Mouse (Mus musculus) lung, embryonic 15.5 days (tissue): ENCODE data around the gene Acy3. TPM values are rescaled to one million over a fixed set of nuclear protein-coding genes. Genes with fewer than 3 reads are reported as not detected.
A peak's percentile ranks its signal among the peaks of the same experiment; 100 is the strongest.

Experiments
- ATAC-seq: fragments of 200-750 bp; cut with Nextera tagmentation; 2 replicates; pipeline ENCODE4 v1.8.0; 2017; ENCODE audit warnings: moderate number of reproducible peaks, borderline replicate concordance; ENCODE audit not compliant: low FRiP score, low TSS enrichment; ENCODE audit errors: extremely low read depth
- H3K27ac ChIP-seq: fragments of 300-500 bp; sonication (generic); 2 replicates; pipeline ENCODE4 v1.5.1; 2015; ENCODE audit warnings: moderate library complexity, mild to moderate bottlenecking, inconsistent platforms
- H3K27me3 ChIP-seq: fragments of 300-500 bp; sonication (generic); 2 replicates; pipeline ENCODE4 v1.6.1; 2015; ENCODE audit warnings: inconsistent platforms
- H3K36me3 ChIP-seq: fragments of 300-500 bp; sonication (generic); 2 replicates; pipeline ENCODE4 v1.6.1; 2015; ENCODE audit warnings: inconsistent platforms
- H3K4me1 ChIP-seq: fragments of 300-500 bp; sonication (generic); 2 replicates; pipeline ENCODE4 v1.6.1; 2015; ENCODE audit warnings: inconsistent platforms
- H3K4me2 ChIP-seq: fragments of 300-500 bp; sonication (generic); 2 replicates; pipeline ENCODE4 v1.6.1; 2015; ENCODE audit warnings: inconsistent platforms, mild to moderate bottlenecking, moderate library complexity
- H3K4me3 ChIP-seq: fragments of 300-500 bp; sonication (generic); 2 replicates; pipeline ENCODE4 v1.5.1; 2015; ENCODE audit warnings: mild to moderate bottlenecking, inconsistent platforms
- H3K9ac ChIP-seq: fragments of 300-500 bp; sonication (generic); 2 replicates; pipeline ENCODE4 v1.6.1; 2015; ENCODE audit warnings: inconsistent platforms
- H3K9me3 ChIP-seq: fragments of 300-500 bp; sonication (generic); 2 replicates; pipeline ENCODE4 v1.6.1; 2016; ENCODE audit warnings: inconsistent platforms
- WGBS: fragments of 180-500 bp; shearing (Covaris S2); methylation state at CpG from one replicate; pipeline ENCODE4 v1.1.7; 2015; 5-methylcytosine and 5-hydroxymethylcytosine counted together
- polyA plus RNA-seq: library from polyadenylated mRNA; unstranded; fragments of >200 nt; fragmentation: Nextera tagmentation; extraction: Ambion mirVana; gene quantifications from 2 replicates; pipeline ENCODE4 v1.2.1, GENCODE M21; 2015

Acy3 gene
- polyA plus RNA-seq = 11.1 and 12.5 TPM in 2 replicates

DNA sequence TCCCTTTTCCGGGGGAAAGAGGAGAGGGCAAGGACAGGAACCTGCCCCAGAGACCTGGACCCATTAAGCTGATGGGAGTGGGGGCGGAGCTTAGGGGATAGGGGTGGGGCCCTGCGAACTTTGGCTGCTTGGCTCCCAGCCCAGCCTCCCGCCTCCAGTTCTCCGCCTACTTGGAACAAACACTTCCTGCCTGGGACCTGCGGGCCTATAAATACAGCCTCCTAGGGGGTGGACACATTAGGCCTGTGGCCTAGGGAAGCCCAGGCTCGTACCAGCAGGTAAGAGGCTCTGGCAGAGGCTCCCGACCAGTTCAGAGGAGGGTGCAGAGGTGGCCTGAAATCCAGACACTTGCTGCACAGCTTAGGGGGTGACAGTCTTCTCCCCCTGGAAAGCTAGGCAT is at the start of gene Acy3:
Gene Acy3 (plus strand): TSS at position 237 of the 400 bp plus-strand sequence.
- Histone ChIP-seq H3K4me2 (peak within 1 kb of the TSS; percentile 2; the same call in 1 of the 2 replicates), H3K9ac (no peak within 1 kb of the TSS), H3K36me3 (no peaks in the 10 kb centered on the region), H3K9me3 (no peaks in the 10 kb centered on the region), H3K4me3 (no peak within 1 kb of the TSS), H3K27me3 (no peaks in the 10 kb centered on the region), H3K4me1 (peaks cover 22% of the 10 kb centered on the region), H3K27ac (peak within 1 kb of the TSS; percentile 79)
- 2% methylated on average over 8 of the region's 8 CpGs for WGBS
- peak; percentile 72; the same call in 1 of the 2 replicates for ATAC-seq

GRCm38 (mm10) chr19:3942315-3942714 is 44.1 kb upstream of the Acy3 start:
- Histone ChIP-seq H3K4me2 (no peak overlapping the region), H3K36me3 (no peaks in the 10 kb centered on the region), H3K4me1 (no peaks in the 10 kb centered on the region), H3K9ac (no peak overlapping the region), H3K4me3 (no peak overlapping the region), H3K27me3 (no peaks in the 10 kb centered on the region), H3K27ac (no peak overlapping the region), H3K9me3 (no peaks in the 10 kb centered on the region)
- ATAC-seq = no peak
- WGBS = 77% methylated on average over 7 of the region's 7 CpGs

GRCm38 (mm10) chr19:3942986-3943735 is 43.2 kb upstream of the Acy3 start:
- WGBS = 17% methylated on average over 27 of the region's 27 CpGs
- H3K27me3 ChIP-seq = no peaks in the 10 kb centered on the region
- H3K9me3 ChIP-seq = no peaks in the 10 kb centered on the region
- H3K36me3 ChIP-seq = no peaks in the 10 kb centered on the region
- H3K4me3 ChIP-seq = no peak overlapping the region
- peak overlapping the region; percentile 42 for H3K4me2 ChIP-seq
- no peaks in the 10 kb centered on the region for H3K4me1 ChIP-seq
- H3K9ac ChIP-seq = no peak overlapping the region
- ATAC-seq = no peak
- H3K27ac ChIP-seq = no peak overlapping the region

DNA sequence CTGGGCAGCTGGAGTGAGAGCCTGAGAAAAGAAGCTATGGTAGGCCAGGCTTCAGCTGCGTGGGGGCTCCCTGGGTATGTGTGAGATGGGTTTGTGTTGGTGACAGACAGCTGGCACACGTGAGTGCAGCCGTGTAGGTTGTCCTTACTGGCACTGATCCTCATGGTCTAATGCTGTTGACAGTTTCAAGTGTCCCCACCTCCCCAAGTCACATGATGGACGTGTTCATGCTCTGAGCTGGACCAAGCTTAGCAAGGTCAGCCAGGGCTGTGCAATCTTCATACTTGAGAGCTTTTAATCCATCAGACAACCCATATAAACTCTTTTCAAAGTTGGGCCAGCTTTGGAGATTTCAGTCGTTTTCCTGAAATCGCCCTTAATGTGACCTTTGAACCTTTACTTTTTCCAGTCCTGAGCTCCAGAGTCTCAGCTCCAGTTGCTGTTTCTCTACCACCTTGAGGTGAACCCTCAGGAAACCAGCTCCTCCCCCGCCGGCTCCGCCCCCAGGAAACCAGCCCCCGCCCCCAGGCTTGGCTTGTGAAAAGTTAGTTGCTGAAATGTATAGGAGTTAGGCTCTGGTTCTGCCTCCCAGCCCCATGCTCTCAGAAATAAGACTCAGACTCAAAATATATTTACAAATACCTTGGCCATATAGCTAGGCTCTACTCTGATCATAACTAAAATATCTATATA is 40.4 kb upstream of the Acy3 start:
- 21% methylated on average over 10 of the region's 10 CpGs for WGBS
- H3K36me3 ChIP-seq = no peaks in the 10 kb centered on the region
- no peak overlapping the region for H3K4me3 ChIP-seq
- H3K9me3 ChIP-seq = no peaks in the 10 kb centered on the region
- no peak overlapping the region for H3K9ac ChIP-seq
- no peak overlapping the region for H3K27ac ChIP-seq
- H3K27me3 ChIP-seq = no peaks in the 10 kb centered on the region
- no peak overlapping the region for H3K4me2 ChIP-seq
- H3K4me1 ChIP-seq = no peaks in the 10 kb centered on the region
- ATAC-seq = no peak

GRCm38 (mm10) chr19:3946715-3947114 is 39.7 kb upstream of the Acy3 start:
- H3K9ac ChIP-seq = no peak overlapping the region
- no peak overlapping the region for H3K27ac ChIP-seq
- H3K4me3 ChIP-seq = no peak overlapping the region
- 12% methylated on average over 2 of the region's 2 CpGs for WGBS
- no peak for ATAC-seq
- H3K9me3 ChIP-seq = no peaks in the 10 kb centered on the region
- H3K4me2 ChIP-seq = no peak overlapping the region
- H3K27me3 ChIP-seq = no peaks in the 10 kb centered on the region
- no peaks in the 10 kb centered on the region for H3K36me3 ChIP-seq
- H3K4me1 ChIP-seq = no peaks in the 10 kb centered on the region

DNA sequence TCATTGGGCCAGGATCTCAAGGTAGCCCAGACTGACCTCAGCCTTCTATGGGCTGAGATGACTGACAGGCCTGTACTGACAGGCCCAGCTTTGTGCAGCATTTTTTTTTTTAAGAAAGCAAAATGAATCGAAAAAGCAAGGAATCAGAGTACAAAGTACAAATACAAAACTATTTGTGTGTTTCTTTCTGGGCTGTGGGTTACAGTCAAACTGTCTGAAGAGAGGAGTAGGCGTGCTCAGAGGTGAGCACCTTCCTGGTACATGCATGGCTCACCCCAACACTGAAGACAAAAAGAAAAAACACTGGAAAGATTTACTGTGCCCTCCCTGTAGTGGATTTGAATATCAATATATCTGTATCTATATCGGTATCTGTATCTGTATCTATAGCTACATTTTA is 38.6 kb upstream of the Acy3 start:
- H3K27ac ChIP-seq = no peak overlapping the region
- 66% methylated on average over 3 of the region's 3 CpGs for WGBS
- no peaks in the 10 kb centered on the region for H3K36me3 ChIP-seq
- no peak overlapping the region for H3K9ac ChIP-seq
- H3K9me3 ChIP-seq = no peaks in the 10 kb centered on the region
- no peaks in the 10 kb centered on the region for H3K27me3 ChIP-seq
- no peak overlapping the region for H3K4me2 ChIP-seq
- no peaks in the 10 kb centered on the region for H3K4me1 ChIP-seq
- no peak for ATAC-seq
- H3K4me3 ChIP-seq = no peak overlapping the region

- Histone ChIP-seq H3K4me2 (no peak overlapping the region), H3K4me3 (no peak overlapping the region), H3K27me3 (no peaks in the 10 kb centered on the region), H3K36me3 (no peaks in the 10 kb centered on the region), H3K27ac (no peak overlapping the region), H3K9me3 (no peaks in the 10 kb centered on the region), H3K9ac (no peak overlapping the region), H3K4me1 (no peaks in the 10 kb centered on the region)
- no peak for ATAC-seq
- WGBS = 66% methylated on average over 14 of the region's 14 CpGs
Observed at GRCm38 (mm10) chr19:3948546-3948945, 37.8 kb upstream of the Acy3 start.

- 67% methylated on average over 3 of the region's 3 CpGs for WGBS
- H3K27me3 ChIP-seq = no peaks in the 10 kb centered on the region
- H3K4me1 ChIP-seq = no peaks in the 10 kb centered on the region
- H3K9me3 ChIP-seq = no peaks in the 10 kb centered on the region
- H3K27ac ChIP-seq = no peak overlapping the region
- no peak overlapping the region for H3K9ac ChIP-seq
- H3K4me2 ChIP-seq = no peak overlapping the region
- ATAC-seq = no peak
- H3K36me3 ChIP-seq = no peaks in the 10 kb centered on the region
- no peak overlapping the region for H3K4me3 ChIP-seq
Observed at GRCm38 (mm10) chr19:3950331-3950730, 36.0 kb upstream of the Acy3 start.

- H3K4me1 ChIP-seq = no peaks in the 10 kb centered on the region
- no peak overlapping the region for H3K4me2 ChIP-seq
- no peak for ATAC-seq
Observed at GRCm38 (mm10) chr19:3951461-3951860, 34.9 kb upstream of the Acy3 start.

DNA sequence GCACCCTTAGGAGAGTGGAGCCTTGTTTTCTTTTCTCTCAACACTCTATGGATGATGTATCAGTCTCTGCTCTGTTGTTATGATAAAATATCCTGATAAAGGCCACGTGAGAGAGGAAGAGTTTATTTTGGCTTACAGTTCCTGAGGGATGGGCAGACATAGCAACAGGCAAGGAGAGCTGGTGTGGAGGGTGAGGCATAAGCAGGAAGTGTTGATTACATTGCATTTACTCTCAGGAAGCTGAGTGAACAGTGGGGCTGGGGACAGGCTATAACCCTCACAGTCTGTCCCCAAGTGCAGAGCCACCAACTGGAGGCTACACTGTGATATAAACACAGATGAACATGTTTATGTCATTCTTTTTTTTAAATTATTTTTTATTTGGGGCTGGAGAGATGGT is 34.3 kb upstream of the Acy3 start:
- Histone ChIP-seq H3K27me3 (no peaks in the 10 kb centered on the region), H3K4me1 (no peaks in the 10 kb centered on the region), H3K9me3 (no peaks in the 10 kb centered on the region), H3K9ac (no peak overlapping the region), H3K4me3 (no peak overlapping the region), H3K4me2 (no peak overlapping the region), H3K27ac (no peak overlapping the region), H3K36me3 (no peaks in the 10 kb centered on the region)
- WGBS = 21% methylated on average over 1 of the region's 1 CpGs
- no peak for ATAC-seq

More at GRCm38 (mm10) chr19:3951461-3951860, 34.9 kb upstream of the Acy3 start:
- Histone ChIP-seq H3K27me3 (no peaks in the 10 kb centered on the region), H3K27ac (no peak overlapping the region), H3K9ac (no peak overlapping the region), H3K4me3 (no peak overlapping the region), H3K36me3 (no peaks in the 10 kb centered on the region), H3K9me3 (no peaks in the 10 kb centered on the region)

DNA sequence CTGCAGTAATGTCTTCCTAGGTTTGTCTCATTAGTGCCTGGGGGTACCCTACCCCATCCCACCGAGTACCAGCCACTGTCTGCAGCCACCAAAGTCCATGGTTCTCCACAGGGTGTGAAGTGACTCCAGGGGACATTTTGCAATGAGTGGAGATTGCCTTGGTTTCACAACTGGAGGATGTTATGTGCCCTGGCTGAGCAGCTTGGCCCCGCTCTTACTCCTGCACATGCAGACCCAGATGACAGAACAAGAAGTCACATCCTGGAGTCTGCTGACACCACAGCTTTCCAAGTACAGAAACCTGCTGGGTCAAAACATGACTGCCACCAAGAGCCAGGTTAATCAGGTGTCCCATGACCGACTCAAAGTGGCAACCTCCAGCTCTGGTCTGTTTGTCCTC is 31.3 kb upstream of the Acy3 start:
- H3K4me3 ChIP-seq = no peak overlapping the region
- H3K27ac ChIP-seq = no peak overlapping the region
- H3K27me3 ChIP-seq = no peaks in the 10 kb centered on the region
- no peaks in the 10 kb centered on the region for H3K36me3 ChIP-seq
- H3K9me3 ChIP-seq = no peaks in the 10 kb centered on the region
- H3K4me1 ChIP-seq = no peaks in the 10 kb centered on the region
- H3K4me2 ChIP-seq = no peak overlapping the region
- WGBS = 70% methylated on average over 3 of the region's 3 CpGs
- no peak for ATAC-seq
- H3K9ac ChIP-seq = no peak overlapping the region

- H3K36me3 ChIP-seq = no peaks in the 10 kb centered on the region
- no peak overlapping the region for H3K9ac ChIP-seq
- no peak overlapping the region for H3K4me3 ChIP-seq
- no peaks in the 10 kb centered on the region for H3K27me3 ChIP-seq
- no peak overlapping the region for H3K4me2 ChIP-seq
- H3K27ac ChIP-seq = no peak overlapping the region
- H3K4me1 ChIP-seq = no peaks in the 10 kb centered on the region
- no peaks in the 10 kb centered on the region for H3K9me3 ChIP-seq
- no peak for ATAC-seq
- WGBS = 47% methylated on average over 4 of the region's 4 CpGs
Observed at GRCm38 (mm10) chr19:3955804-3956203, 30.6 kb upstream of the Acy3 start.
